ENCODE assay signal across 11 mouse cellular contexts in the genomic region with DNA sequence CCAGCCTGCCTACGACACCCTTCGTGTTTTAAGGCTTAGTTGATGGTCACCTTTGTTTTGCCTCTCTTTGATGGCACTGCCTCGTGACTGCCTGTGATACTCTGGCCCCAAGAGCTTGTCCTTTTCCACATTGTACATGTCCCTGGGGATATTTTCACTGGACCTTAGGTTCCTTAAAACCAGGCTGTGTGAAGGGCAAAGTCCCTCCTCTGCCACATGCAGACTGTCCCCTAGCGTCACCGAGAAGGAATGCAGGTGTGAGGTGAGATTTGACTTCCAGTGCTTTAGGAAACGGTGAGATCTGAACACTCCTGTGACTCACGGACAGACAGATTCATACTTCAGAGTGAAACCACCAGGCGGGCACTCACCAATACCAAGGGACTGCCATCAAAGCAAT. TPM values are rescaled to one million over a fixed set of nuclear protein-coding genes. Genes with fewer than 3 reads are reported as not detected.
DNase-seq lines count a peak whose midpoint lies in the region; ATAC-seq lines count a peak whose summit lies in the region.
"Had no signal": no experiment of that assay in that cellular context is flagged by ENCODE, and none has a peak within 500 bp of the region (broad histone marks: within the 10 kb centered on the region; RNA-seq: fewer than 3 reads in every experiment).

No protein-coding gene starts in this region.

- no peak overlapping the region for H3K9ac ChIP-seq in hindbrain, embryonic 16.5 days (ENCODE audit: low read depth, low read length)
- no peak overlapping the region for H3K9ac ChIP-seq in midbrain, embryonic 13.5 days (replicated peaks)
- H3K9ac ChIP-seq in midbrain, embryonic 16.5 days (ENCODE audit: low read depth, low read length): no peak overlapping the region
- H3K9ac ChIP-seq: embryonic facial prominence, embryonic 13.5 days; limb, embryonic 15.5 days had no signal

- 59% methylated on average over 8 of the region's 8 CpGs for WGBS in hindbrain, embryonic 10.5 days
- 54% methylated on average over 8 of the region's 8 CpGs for WGBS in hindbrain, embryonic 16.5 days
- WGBS in midbrain, embryonic 13.5 days: 61% methylated on average over 8 of the region's 8 CpGs
- WGBS in midbrain, embryonic 16.5 days: 61% methylated on average over 8 of the region's 8 CpGs

- no peak for DNase-seq in hindbrain, embryonic 10.5 days (ENCODE audit: low spot score)
- DNase-seq in retina, embryonic 14.5 days (ENCODE audit: low spot score): peak; percentile 20
- no peak for DNase-seq in right cerebral cortex, postnatal 4 days
- DNase-seq in MN1 (ENCODE audit: low spot score): no peak
- DNase-seq: heart, adult 18-20 months had no signal

- peaks cover 6% of the 10 kb centered on the region; the same call in 1 of the 2 replicates for H3K9me3 ChIP-seq in hindbrain, embryonic 10.5 days
- no peaks in the 10 kb centered on the region for H3K9me3 ChIP-seq in hindbrain, embryonic 16.5 days (ENCODE audit: control insufficient read depth, low read length)
- H3K9me3 ChIP-seq in midbrain, embryonic 13.5 days: no peaks in the 10 kb centered on the region
- no peaks in the 10 kb centered on the region for H3K9me3 ChIP-seq in midbrain, embryonic 16.5 days (replicated peaks; ENCODE audit: control insufficient read depth, low read length, poor library complexity, severe bottlenecking)
- H3K9me3 ChIP-seq: limb, embryonic 15.5 days had no signal

- no peaks in the 10 kb centered on the region for H3K27me3 ChIP-seq in hindbrain, embryonic 10.5 days (ENCODE audit: insufficient read depth, poor library complexity, severe bottlenecking)
- no peaks in the 10 kb centered on the region for H3K27me3 ChIP-seq in hindbrain, embryonic 16.5 days (replicated peaks; ENCODE audit: control insufficient read depth, insufficient read depth, low read length)
- no peaks in the 10 kb centered on the region for H3K27me3 ChIP-seq in midbrain, embryonic 13.5 days
- no peaks in the 10 kb centered on the region for H3K27me3 ChIP-seq in midbrain, embryonic 16.5 days (ENCODE audit: control insufficient read depth, insufficient read depth, low read depth, low read length)
- H3K27me3 ChIP-seq: embryonic facial prominence, embryonic 13.5 days; limb, embryonic 15.5 days had no signal

- H3K36me3 ChIP-seq in hindbrain, embryonic 10.5 days: no peaks in the 10 kb centered on the region
- H3K36me3 ChIP-seq in hindbrain, embryonic 16.5 days (ENCODE audit: control insufficient read depth, insufficient read depth, low read length): no peaks in the 10 kb centered on the region
- H3K36me3 ChIP-seq in midbrain, embryonic 13.5 days: no peaks in the 10 kb centered on the region
- H3K36me3 ChIP-seq in midbrain, embryonic 16.5 days (ENCODE audit: control insufficient read depth, insufficient read depth, low read length): no peaks in the 10 kb centered on the region
- H3K36me3 ChIP-seq: embryonic facial prominence, embryonic 13.5 days; limb, embryonic 15.5 days had no signal

- peak overlapping the region; percentile 37; the same call in 1 of the 2 replicates for H3K27ac ChIP-seq in hindbrain, embryonic 10.5 days
- no peak overlapping the region for H3K27ac ChIP-seq in hindbrain, embryonic 16.5 days (ENCODE audit: low read depth, low read length)
- H3K27ac ChIP-seq in midbrain, embryonic 13.5 days: 0 out of 2 replicates have a peak overlapping the region, but pooled peaks have one; percentile 25
- H3K27ac ChIP-seq in midbrain, embryonic 16.5 days (ENCODE audit: low read length): no peak overlapping the region
- H3K27ac ChIP-seq: embryonic facial prominence, embryonic 13.5 days; limb, embryonic 15.5 days had no signal

- no peak overlapping the region for H3K4me2 ChIP-seq in hindbrain, embryonic 16.5 days (ENCODE audit: low read length)
- H3K4me2 ChIP-seq in midbrain, embryonic 13.5 days (replicated peaks): no peak overlapping the region
- H3K4me2 ChIP-seq in midbrain, embryonic 16.5 days (ENCODE audit: low read length): no peak overlapping the region
- H3K4me2 ChIP-seq: embryonic facial prominence, embryonic 13.5 days; limb, embryonic 15.5 days had no signal

- no peak for ATAC-seq in hindbrain, embryonic 16.5 days
- no peak for ATAC-seq in midbrain, embryonic 13.5 days
- no peak for ATAC-seq in midbrain, embryonic 16.5 days
- 0 out of 2 replicates have a peak, but pooled peaks have one; percentile 5 for ATAC-seq in erythroblast, adult 5-6 weeks (replicated peaks; ENCODE audit: low FRiP score, poor library complexity, severe bottlenecking)

- H3K4me3 ChIP-seq in hindbrain, embryonic 10.5 days: no peak overlapping the region
- H3K4me3 ChIP-seq in hindbrain, embryonic 16.5 days (ENCODE audit: low read length): no peak overlapping the region
- no peak overlapping the region for H3K4me3 ChIP-seq in midbrain, embryonic 13.5 days (replicated peaks)
- no peak overlapping the region for H3K4me3 ChIP-seq in midbrain, embryonic 16.5 days (ENCODE audit: low read depth, low read length)
- H3K4me3 ChIP-seq: embryonic facial prominence, embryonic 13.5 days; limb, embryonic 15.5 days had no signal

- peaks cover 12% of the 10 kb centered on the region; the same call in 1 of the 2 replicates for H3K4me1 ChIP-seq in hindbrain, embryonic 10.5 days (replicated peaks)
- H3K4me1 ChIP-seq in hindbrain, embryonic 16.5 days (ENCODE audit: control insufficient read depth, insufficient read depth, low read depth, low read length): no peaks in the 10 kb centered on the region
- 0 out of 2 replicates have a peak, but pooled peaks cover 2% of the 10 kb centered on the region for H3K4me1 ChIP-seq in midbrain, embryonic 13.5 days (replicated peaks)
- no peaks in the 10 kb centered on the region for H3K4me1 ChIP-seq in midbrain, embryonic 16.5 days (ENCODE audit: control insufficient read depth, insufficient read depth, low read length)
- H3K4me1 ChIP-seq: embryonic facial prominence, embryonic 13.5 days; limb, embryonic 15.5 days had no signal

RNA-seq across cellular contexts. Expression of gene Tmem97, which starts 6.7 kb away (rescaled TPM):
- 86.5 and 94.5 TPM in 2 replicates for polyA plus RNA-seq in hindbrain, embryonic 10.5 days (2016; fragmentation: Nextera tagmentation; extraction: Ambion mirVana)
- polyA plus RNA-seq in hindbrain, embryonic 16.5 days (2015; fragmentation: Nextera tagmentation; extraction: Ambion mirVana): 44.0 and 48.3 TPM in 2 replicates
- polyA plus RNA-seq in midbrain, embryonic 13.5 days (2015; fragmentation: Nextera tagmentation; extraction: Ambion mirVana): 28.7 and 33.5 TPM in 2 replicates
- 33.8 and 41.7 TPM in 2 replicates for polyA plus RNA-seq in midbrain, embryonic 16.5 days (2015; fragmentation: Nextera tagmentation; extraction: Ambion mirVana)
- total RNA-seq in erythroblast, adult 5-6 weeks (2015; ENCODE audit: low replicate concordance): 15.0 and 15.9 TPM in 2 replicates
- 3.5 and 7.2 TPM in 2 replicates for total RNA-seq in erythroblast, adult 5-6 weeks (2017; ENCODE audit: low replicate concordance)

RNA-seq across cellular contexts. Expression of gene Ift20, which starts 21.1 kb away (rescaled TPM):
- 89.2 and 94.2 TPM in 2 replicates for polyA plus RNA-seq in hindbrain, embryonic 10.5 days (2016; fragmentation: Nextera tagmentation; extraction: Ambion mirVana)
- 118 and 124 TPM in 2 replicates for polyA plus RNA-seq in hindbrain, embryonic 16.5 days (2015; fragmentation: Nextera tagmentation; extraction: Ambion mirVana)
- 124 and 126 TPM in 2 replicates for polyA plus RNA-seq in midbrain, embryonic 13.5 days (2015; fragmentation: Nextera tagmentation; extraction: Ambion mirVana)
- 130 and 137 TPM in 2 replicates for polyA plus RNA-seq in midbrain, embryonic 16.5 days (2015; fragmentation: Nextera tagmentation; extraction: Ambion mirVana)
- total RNA-seq in erythroblast, adult 5-6 weeks (2015; ENCODE audit: low replicate concordance): 31.5 and 42.0 TPM in 2 replicates
- total RNA-seq in erythroblast, adult 5-6 weeks (2017; ENCODE audit: low replicate concordance): 49.2 and 62.7 TPM in 2 replicates

RNA-seq across cellular contexts. Expression of gene Tnfaip1, which starts 21.1 kb away (rescaled TPM):
- 70.4 and 81.6 TPM in 2 replicates for polyA plus RNA-seq in hindbrain, embryonic 10.5 days (2016; fragmentation: Nextera tagmentation; extraction: Ambion mirVana)
- polyA plus RNA-seq in hindbrain, embryonic 16.5 days (2015; fragmentation: Nextera tagmentation; extraction: Ambion mirVana): 69.3 and 70.8 TPM in 2 replicates
- 55.0 and 58.8 TPM in 2 replicates for polyA plus RNA-seq in midbrain, embryonic 13.5 days (2015; fragmentation: Nextera tagmentation; extraction: Ambion mirVana)
- 67.7 and 68.8 TPM in 2 replicates for polyA plus RNA-seq in midbrain, embryonic 16.5 days (2015; fragmentation: Nextera tagmentation; extraction: Ambion mirVana)
- total RNA-seq in erythroblast, adult 5-6 weeks (2015; ENCODE audit: low replicate concordance): 0.58 and 2.1 TPM in 2 replicates
- total RNA-seq in erythroblast, adult 5-6 weeks (2017; ENCODE audit: low replicate concordance): 0.60 and 1.5 TPM in 2 replicates

RNA-seq across cellular contexts. Expression of gene Poldip2, which starts 45.2 kb away (rescaled TPM):
- 135 and 152 TPM in 2 replicates for polyA plus RNA-seq in hindbrain, embryonic 10.5 days (2016; fragmentation: Nextera tagmentation; extraction: Ambion mirVana)
- polyA plus RNA-seq in hindbrain, embryonic 16.5 days (2015; fragmentation: Nextera tagmentation; extraction: Ambion mirVana): 189 and 196 TPM in 2 replicates
- 176 and 178 TPM in 2 replicates for polyA plus RNA-seq in midbrain, embryonic 13.5 days (2015; fragmentation: Nextera tagmentation; extraction: Ambion mirVana)
- 176 and 184 TPM in 2 replicates for polyA plus RNA-seq in midbrain, embryonic 16.5 days (2015; fragmentation: Nextera tagmentation; extraction: Ambion mirVana)
- total RNA-seq in erythroblast, adult 5-6 weeks (2015; ENCODE audit: low replicate concordance): 6.9 and 17.5 TPM in 2 replicates
- total RNA-seq in erythroblast, adult 5-6 weeks (2017; ENCODE audit: low replicate concordance): 7.8 and 13.4 TPM in 2 replicates

RNA-seq across cellular contexts. Expression of gene Tmem199, which starts 45.3 kb away (rescaled TPM):
- 84.0 and 86.4 TPM in 2 replicates for polyA plus RNA-seq in hindbrain, embryonic 10.5 days (2016; fragmentation: Nextera tagmentation; extraction: Ambion mirVana)
- polyA plus RNA-seq in hindbrain, embryonic 16.5 days (2015; fragmentation: Nextera tagmentation; extraction: Ambion mirVana): 87.9 and 95.5 TPM in 2 replicates
- 95.9 and 97.6 TPM in 2 replicates for polyA plus RNA-seq in midbrain, embryonic 13.5 days (2015; fragmentation: Nextera tagmentation; extraction: Ambion mirVana)
- polyA plus RNA-seq in midbrain, embryonic 16.5 days (2015; fragmentation: Nextera tagmentation; extraction: Ambion mirVana): 95.5 and 96.6 TPM in 2 replicates
- 3.8 and 13.8 TPM in 2 replicates for total RNA-seq in erythroblast, adult 5-6 weeks (2015; ENCODE audit: low replicate concordance)
- 4.0 and 5.3 TPM in 2 replicates for total RNA-seq in erythroblast, adult 5-6 weeks (2017; ENCODE audit: low replicate concordance)

Comparison
In these comparisons a context has a peak if more than half of its experiments do, and no peak if none do; other contexts are left out.
1. H3K27ac ChIP-seq: peak in hindbrain, embryonic 10.5 days (single experiment) and midbrain, embryonic 13.5 days (single experiment); none in hindbrain, embryonic 16.5 days (single experiment) and midbrain, embryonic 16.5 days (single experiment).